Mouse (Mus musculus) heart, embryonic 16.5 days (tissue): ENCODE measurements around the gene Zfp422. TPM values are rescaled to one million over a fixed set of nuclear protein-coding genes. Genes with fewer than 3 reads are reported as not detected.

Source experiments
- ATAC-seq: fragments of 200-750 bp; cut with Nextera tagmentation; replicated peaks from 2 replicates; pipeline ENCODE4 v1.8.0; 2017; ENCODE audit warnings: moderate number of reproducible peaks; ENCODE audit not compliant: insufficient read depth, low FRiP score; ENCODE audit errors: extremely low read depth
- H3K27ac ChIP-seq: fragments of 300-500 bp; sonication (generic); 2 replicates; pipeline ENCODE4 v1.5.1; 2014; ENCODE audit warnings: mild to moderate bottlenecking, low read length, control low read depth, moderate library complexity
- H3K27me3 ChIP-seq: fragments of 300-500 bp; sonication (generic); 2 replicates; pipeline ENCODE4 v1.6.1; 2014; ENCODE audit warnings: low read length, mixed read lengths; ENCODE audit not compliant: control insufficient read depth, insufficient read depth
- H3K36me3 ChIP-seq: fragments of 300-500 bp; sonication (generic); 2 replicates; pipeline ENCODE4 v1.6.1; 2014; ENCODE audit not compliant: control insufficient read depth, insufficient read depth
- H3K4me1 ChIP-seq: fragments of 300-500 bp; sonication (generic); 2 replicates; pipeline ENCODE4 v1.6.1; 2014; ENCODE audit warnings: low read length, mixed read lengths; ENCODE audit not compliant: control insufficient read depth, insufficient read depth
- H3K4me2 ChIP-seq: fragments of 300-500 bp; sonication (generic); 2 replicates; pipeline ENCODE4 v1.6.1; 2014; ENCODE audit warnings: low read depth, mild to moderate bottlenecking, control low read depth, low read length
- H3K4me3 ChIP-seq: fragments of 300-500 bp; sonication (generic); 2 replicates; pipeline ENCODE4 v1.5.1; 2014; ENCODE audit warnings: mild to moderate bottlenecking, control low read depth, low read length
- H3K9ac ChIP-seq: fragments of 300-500 bp; sonication (generic); 2 replicates; pipeline ENCODE4 v1.6.1; 2014; ENCODE audit warnings: low read length, control low read depth
- H3K9me3 ChIP-seq: fragments of 300-500 bp; sonication (generic); replicated peaks from 2 replicates; pipeline ENCODE4 v1.6.1; 2016; ENCODE audit warnings: low read length; ENCODE audit not compliant: control insufficient read depth
- WGBS: fragments of 180-500 bp; shearing (Covaris S2); extraction: QIAGEN DNeasy Blood & Tissue Kit; methylation state at CpG from one replicate; pipeline ENCODE4 v1.1.7; 2014; 5-methylcytosine and 5-hydroxymethylcytosine counted together
- polyA plus RNA-seq: library from polyadenylated mRNA; unstranded; fragments of >200 nt; fragmentation: Nextera tagmentation; extraction: Ambion mirVana; gene quantifications from 2 replicates; pipeline ENCODE4 v1.2.1, GENCODE M21; 2015

Zfp422 gene
- polyA plus RNA-seq, 1 experiment from 2014 or later, result 89.8 TPM

DNA sequence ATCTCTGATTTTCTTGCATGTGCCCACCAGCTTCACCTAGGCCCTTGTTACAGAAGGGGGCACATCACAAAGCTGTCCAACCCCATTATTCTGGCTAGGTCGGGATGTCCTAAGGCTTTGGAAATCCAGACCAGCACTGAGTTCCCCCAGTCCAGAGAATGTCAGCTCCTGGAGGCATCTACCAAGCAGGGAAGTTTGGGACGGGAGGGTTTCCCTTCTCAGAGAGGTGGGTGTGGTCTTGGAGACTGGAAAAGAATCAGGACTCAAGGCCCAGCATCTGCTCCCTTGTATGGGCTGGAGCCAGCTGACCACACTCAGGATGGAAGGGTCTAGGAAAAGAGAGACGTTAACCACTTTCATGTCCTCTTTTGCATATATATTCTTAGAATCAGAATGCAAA, 24.4 kb upstream of the Zfp422 start:
- ATAC-seq, result no peak
- Histone ChIP-seq H3K4me3 (no peak overlapping the region), H3K27ac (peak overlapping the region; percentile 7; the same call in 1 of the 2 replicates), H3K9ac (peak overlapping the region; percentile 18), H3K4me2 (peak overlapping the region; percentile 68; the same call in 1 of the 2 replicates), H3K27me3 (no peaks in the 10 kb centered on the region), H3K36me3 (no peaks in the 10 kb centered on the region), H3K9me3 (no peaks in the 10 kb centered on the region), H3K4me1 (peaks cover 19% of the 10 kb centered on the region)
- 72% methylated on average over 3 of the region's 3 CpGs for WGBS

DNA sequence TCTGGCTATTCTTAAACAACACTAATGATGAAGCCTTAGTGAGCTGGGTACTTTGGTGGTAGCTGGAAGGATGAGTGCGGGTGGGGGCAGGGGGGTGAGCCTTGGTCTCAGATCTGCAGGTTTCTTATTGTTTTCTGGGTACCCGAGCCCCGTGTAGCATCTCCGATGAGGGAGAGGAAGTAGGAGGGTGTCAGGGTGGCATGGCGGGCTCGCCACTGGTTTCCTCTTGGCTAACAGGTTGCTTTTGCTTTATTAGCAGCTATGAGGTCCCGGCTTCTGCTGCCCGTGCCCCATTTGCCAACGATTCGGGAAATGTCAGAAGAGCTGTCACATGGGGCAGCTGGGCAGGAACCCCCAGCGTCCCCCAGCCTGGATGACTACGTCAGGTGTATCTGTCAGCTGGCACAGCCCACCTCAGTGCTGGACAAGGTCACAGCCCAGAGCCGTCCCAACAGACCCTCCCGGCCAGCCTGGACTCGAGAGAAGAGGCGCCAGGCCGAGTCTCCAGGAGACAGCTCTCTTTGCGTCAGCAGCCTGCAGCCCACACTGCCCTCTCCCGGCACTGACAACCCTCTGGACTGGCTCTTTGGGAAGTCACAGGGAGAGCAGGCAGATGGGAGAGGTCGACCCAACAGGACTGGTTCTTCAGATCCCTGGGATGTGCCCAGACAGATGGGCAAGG, 22.8 kb upstream of the Zfp422 start:
- peak overlapping the region; percentile 62 for H3K4me3 ChIP-seq
- no peaks in the 10 kb centered on the region for H3K36me3 ChIP-seq
- ATAC-seq, result peak; percentile 38; the same call in 1 of the 2 replicates
- no peaks in the 10 kb centered on the region for H3K27me3 ChIP-seq
- peak overlapping the region; percentile 68 for H3K4me2 ChIP-seq
- H3K27ac ChIP-seq, result peak overlapping the region; percentile 96
- no peaks in the 10 kb centered on the region for H3K9me3 ChIP-seq
- peaks cover 22% of the 10 kb centered on the region for H3K4me1 ChIP-seq
- peak overlapping the region; percentile 81 for H3K9ac ChIP-seq
- WGBS, result 44% methylated on average over 20 of the region's 20 CpGs

DNA sequence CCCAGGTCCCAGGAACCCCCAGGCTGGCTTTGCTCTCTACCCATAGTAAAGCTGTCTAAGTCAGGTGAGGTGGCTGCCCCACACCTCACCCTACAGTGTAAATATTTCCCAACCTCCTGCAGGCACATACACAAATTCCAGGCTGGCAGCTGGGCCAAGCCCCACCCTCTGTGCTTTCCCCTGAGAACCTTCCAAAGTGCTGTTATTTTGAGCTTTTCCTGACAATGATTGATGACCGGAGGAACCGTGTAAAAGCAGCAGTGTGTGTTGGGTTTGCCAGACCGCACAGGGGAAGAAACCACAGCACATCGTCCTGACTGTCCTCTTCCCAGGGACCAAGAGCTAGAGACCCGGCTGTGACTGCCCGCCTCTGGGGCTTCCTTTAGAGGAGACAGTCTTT, 21.6 kb upstream of the Zfp422 start, which contains the start of gene Depp1:
Gene Depp1, plus strand, starts transcription at position 204 of the 400 bp plus-strand sequence.
- peak; percentile 76 for ATAC-seq
- Histone ChIP-seq H3K4me1 (peaks cover 33% of the 10 kb centered on the region), H3K9me3 (no peaks in the 10 kb centered on the region), H3K27ac (peak within 1 kb of the TSS; percentile 96), H3K4me2 (peak within 1 kb of the TSS; percentile 68), H3K36me3 (no peaks in the 10 kb centered on the region), H3K4me3 (peak within 1 kb of the TSS; percentile 62), H3K27me3 (no peaks in the 10 kb centered on the region), H3K9ac (peak within 1 kb of the TSS; percentile 81)
- 4% methylated on average over 6 of the region's 6 CpGs for WGBS

DNA sequence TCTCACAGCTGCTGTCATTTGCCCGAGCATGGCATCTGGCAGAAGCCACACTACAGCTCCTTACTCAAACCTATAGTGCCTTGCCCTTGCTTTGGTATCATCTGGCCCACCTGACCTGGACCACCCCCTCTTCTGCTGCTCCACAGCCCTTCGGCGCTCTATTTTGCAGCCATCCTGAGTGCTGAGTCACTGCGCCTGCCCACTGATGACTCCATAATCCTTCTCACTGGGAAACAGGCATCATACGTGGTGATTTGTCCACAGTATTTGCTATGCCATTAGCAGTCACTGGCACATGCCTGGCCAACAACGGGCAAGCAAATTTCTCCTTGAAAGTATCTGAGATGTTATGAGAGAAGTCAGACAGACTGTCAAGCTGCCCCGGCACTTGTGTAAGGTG, 21.0 kb upstream of the Zfp422 start:
- Histone ChIP-seq H3K27me3 (no peaks in the 10 kb centered on the region), H3K4me3 (no peak overlapping the region), H3K9ac (peak overlapping the region; percentile 81), H3K4me2 (no peak overlapping the region), H3K27ac (peak overlapping the region; percentile 96), H3K36me3 (no peaks in the 10 kb centered on the region), H3K9me3 (no peaks in the 10 kb centered on the region), H3K4me1 (peaks cover 39% of the 10 kb centered on the region)
- 62% methylated on average over 7 of the region's 7 CpGs for WGBS
- no peak for ATAC-seq

DNA sequence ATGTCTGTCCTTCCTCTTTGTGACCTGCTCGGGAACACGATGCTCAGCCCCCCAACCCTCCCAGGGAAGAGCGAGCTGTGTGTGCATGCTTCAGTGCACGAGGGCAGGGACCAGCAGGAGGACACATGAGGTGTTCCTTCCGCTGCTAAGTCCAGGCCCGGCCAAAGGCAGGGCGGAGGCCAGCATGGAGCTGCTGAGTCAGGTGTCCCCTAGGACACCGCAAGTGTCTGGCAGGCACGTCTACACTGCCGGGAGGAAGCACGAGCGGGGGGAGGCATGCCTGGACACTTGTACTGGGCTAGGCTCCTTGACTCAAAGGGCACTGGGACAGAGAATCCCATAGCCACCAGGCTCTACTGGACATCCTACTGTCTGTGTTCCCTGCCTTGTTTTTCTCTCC, 19.0 kb upstream of the Zfp422 start:
- Histone ChIP-seq H3K27ac (peak overlapping the region; percentile 58; the same call in 1 of the 2 replicates), H3K36me3 (no peaks in the 10 kb centered on the region), H3K27me3 (no peaks in the 10 kb centered on the region), H3K4me1 (peaks cover 48% of the 10 kb centered on the region), H3K9me3 (no peaks in the 10 kb centered on the region), H3K4me2 (no peak overlapping the region), H3K9ac (peak overlapping the region; percentile 55), H3K4me3 (no peak overlapping the region)
- WGBS, result 60% methylated on average over 12 of the region's 12 CpGs
- no peak; the same call in 1 of the 2 replicates for ATAC-seq

DNA sequence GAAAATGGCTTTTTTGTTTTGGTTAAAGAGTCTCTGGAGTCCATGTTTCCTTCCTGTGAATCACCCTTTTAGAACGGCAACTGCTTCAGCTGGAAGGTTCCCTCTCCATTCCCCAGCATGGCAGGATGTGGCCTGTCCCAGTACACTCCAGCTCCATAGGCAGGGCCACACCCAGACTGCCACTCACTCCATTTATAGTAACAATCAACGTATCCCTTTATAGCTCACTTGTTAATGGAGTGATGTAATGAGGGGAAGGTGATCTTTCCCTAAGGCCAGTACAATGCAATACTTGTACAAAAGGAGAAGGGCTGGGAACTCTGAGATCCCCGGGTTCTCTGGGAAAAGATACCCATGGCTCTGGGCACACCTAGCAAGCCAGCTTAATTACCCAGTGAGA, 15.5 kb upstream of the Zfp422 start:
- peak; percentile 91 for ATAC-seq
- Histone ChIP-seq H3K4me2 (no peak overlapping the region), H3K9me3 (no peaks in the 10 kb centered on the region), H3K27ac (peak overlapping the region; percentile 78), H3K9ac (0 out of 2 replicates have a peak overlapping the region, but pooled peaks have one; percentile 0), H3K36me3 (no peaks in the 10 kb centered on the region), H3K4me1 (peaks cover 43% of the 10 kb centered on the region), H3K27me3 (no peaks in the 10 kb centered on the region), H3K4me3 (no peak overlapping the region)
- 19% methylated on average over 3 of the region's 3 CpGs for WGBS

DNA sequence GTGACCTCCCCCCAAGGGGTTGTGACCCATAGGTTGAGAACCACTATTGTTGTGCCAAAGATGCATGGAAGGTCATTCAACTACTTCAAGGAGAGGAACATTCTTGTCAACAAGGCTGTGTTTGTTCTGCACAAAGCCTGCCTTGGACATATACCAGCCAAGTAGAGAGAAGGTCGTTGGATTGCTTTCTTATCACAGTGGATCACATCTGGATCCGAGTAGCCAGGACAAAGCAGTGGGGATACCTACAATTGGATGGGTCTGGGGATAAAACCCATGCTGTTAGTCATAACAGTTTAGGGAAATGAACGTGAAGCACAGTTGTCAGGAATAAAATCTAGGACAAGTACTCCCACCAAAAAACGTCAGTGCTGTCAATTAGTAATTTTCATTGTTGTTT, 15.1 kb upstream of the Zfp422 start:
- H3K4me2 ChIP-seq, result no peak overlapping the region
- H3K9me3 ChIP-seq, result no peaks in the 10 kb centered on the region
- WGBS, result 54% methylated on average over 4 of the region's 4 CpGs
- H3K9ac ChIP-seq, result no peak overlapping the region
- H3K27ac ChIP-seq, result peak overlapping the region; percentile 78
- H3K4me1 ChIP-seq, result peaks cover 45% of the 10 kb centered on the region
- no peak; the same call in 1 of the 2 replicates for ATAC-seq
- H3K4me3 ChIP-seq, result no peak overlapping the region
- H3K27me3 ChIP-seq, result no peaks in the 10 kb centered on the region
- H3K36me3 ChIP-seq, result no peaks in the 10 kb centered on the region

DNA sequence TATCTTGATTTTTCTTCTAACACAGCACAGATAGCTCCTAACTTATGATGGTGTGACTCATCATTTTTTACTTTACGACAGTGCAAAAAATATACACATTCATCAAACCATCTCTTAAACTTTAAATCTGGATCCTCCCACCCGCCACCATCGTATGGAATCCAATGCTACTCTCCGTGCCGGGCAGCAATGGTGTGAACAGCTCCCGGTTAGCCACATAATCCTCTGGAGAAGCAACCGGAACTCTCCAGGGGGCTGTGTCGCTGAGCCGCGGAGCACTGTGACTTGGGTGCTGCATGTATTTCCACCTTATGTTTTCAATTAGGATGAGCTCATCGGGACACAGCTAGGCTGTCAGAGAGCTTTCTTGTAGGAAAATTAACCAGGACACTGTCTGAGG, 14.1 kb upstream of the Zfp422 start:
- no peak overlapping the region for H3K9ac ChIP-seq
- H3K4me3 ChIP-seq, result no peak overlapping the region
- H3K4me2 ChIP-seq, result no peak overlapping the region
- H3K9me3 ChIP-seq, result no peaks in the 10 kb centered on the region
- 79% methylated on average over 11 of the region's 11 CpGs for WGBS
- H3K27me3 ChIP-seq, result no peaks in the 10 kb centered on the region
- H3K27ac ChIP-seq, result peak overlapping the region; percentile 78
- no peak for ATAC-seq
- H3K4me1 ChIP-seq, result peaks cover 47% of the 10 kb centered on the region
- no peaks in the 10 kb centered on the region for H3K36me3 ChIP-seq

DNA sequence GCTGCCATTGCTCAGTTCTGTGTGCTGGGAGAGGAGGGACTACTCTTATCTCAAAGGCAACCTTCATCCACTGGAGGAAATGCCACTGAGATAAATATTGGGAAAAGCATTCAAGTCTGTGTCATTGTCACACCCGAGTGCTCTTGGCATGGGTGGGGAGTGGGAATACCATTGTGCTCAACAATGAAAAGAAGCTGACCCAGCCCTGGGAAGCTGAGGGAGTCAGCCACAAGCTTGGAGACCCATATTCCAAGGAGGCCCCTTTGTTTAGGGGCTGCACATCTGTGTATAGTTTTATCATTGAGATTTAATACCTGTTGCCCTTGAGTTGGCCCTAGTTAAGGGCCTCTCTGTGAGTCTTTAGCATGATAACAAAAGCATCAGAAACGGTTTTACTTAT, 10.9 kb upstream of the Zfp422 start:
- ATAC-seq, result no peak
- Histone ChIP-seq H3K9me3 (no peaks in the 10 kb centered on the region), H3K4me1 (peaks cover 59% of the 10 kb centered on the region), H3K9ac (no peak overlapping the region), H3K36me3 (no peaks in the 10 kb centered on the region), H3K27ac (peak overlapping the region; percentile 48), H3K4me3 (no peak overlapping the region), H3K27me3 (no peaks in the 10 kb centered on the region), H3K4me2 (no peak overlapping the region)
- WGBS, result 42% methylated on average over 2 of the region's 2 CpGs
